Mouse (Mus musculus) ES-E14 (cell line): Measurements from ENCODE around the gene Slc4a2.

Experiments
- CHD2 ChIP-seq: IDR thresholded peaks from 2 replicates; pipeline ENCODE4 v1.6.1; 2014; ENCODE audit warnings: mild to moderate bottlenecking, low read depth, low read length, inconsistent platforms
- HCFC1 ChIP-seq: IDR thresholded peaks from 2 replicates; pipeline ENCODE4 v1.6.1; 2012; ENCODE audit warnings: low read length, inconsistent platforms, borderline replicate concordance; ENCODE audit not compliant: insufficient read depth
- MAFK ChIP-seq: IDR thresholded peaks from 2 replicates; pipeline ENCODE4 v1.6.1; 2014; ENCODE audit warnings: mild to moderate bottlenecking, low read depth, low read length, inconsistent platforms; ENCODE audit not compliant: insufficient read depth
- ZC3H11A ChIP-seq: IDR thresholded peaks from 2 replicates; pipeline ENCODE4 v1.6.1; 2012; ENCODE audit warnings: low read depth, mild to moderate bottlenecking, inconsistent platforms, low read length, borderline replicate concordance

GRCm38 (mm10) chr5:24447624-24448298, 24.1 kb downstream of the Slc4a2 start, which contains the start of gene Tmub1:
- TF ChIP-seq MAFK (no peak), CHD2 (no peak), HCFC1 (peak; percentile 95), ZC3H11A (no peak)
